Mouse (Mus musculus) layer of hippocampus, adult 9-11 months (tissue): ENCODE results near the gene Spsb3.

Experiments
- DNase-seq: peaks from one replicate; pipeline ENCODE4 v3.0.0; 2022

The Spsb3 gene

GRCm38 (mm10) chr17:24886134-24886931 is at the start of gene Spsb3, which contains the start of gene Nubp2:
TSS of gene Spsb3 (plus strand) at chr17:24886643.
TSS of gene Nubp2 (minus strand) at chr17:24886349.
- peak; percentile 100 for DNase-seq

- DNase-seq: no peak
These were observed 46.6 kb upstream of the Spsb3 start, which contains the start of gene Hagh for GRCm38 (mm10) chr17:24839842-24840241. TSS of gene Hagh (plus strand) at chr17:24840143.

GRCm38 (mm10) chr17:24840341-24840740 is 46.1 kb upstream of the Spsb3 start:
- DNase-seq: no peak

GRCm38 (mm10) chr17:24841133-24841532 is 45.3 kb upstream of the Spsb3 start:
- DNase-seq: no peak

GRCm38 (mm10) chr17:24842631-24843030 is 43.8 kb upstream of the Spsb3 start:
- no peak for DNase-seq

- DNase-seq: no peak
These were observed 41.9 kb upstream of the Spsb3 start for GRCm38 (mm10) chr17:24844525-24844924.

- DNase-seq: no peak
These were observed 39.1 kb upstream of the Spsb3 start for GRCm38 (mm10) chr17:24847386-24847785.

GRCm38 (mm10) chr17:24848600-24849031 is 37.8 kb upstream of the Spsb3 start:
- no peak for DNase-seq

GRCm38 (mm10) chr17:24849733-24850064 is 36.7 kb upstream of the Spsb3 start:
- no peak for DNase-seq

GRCm38 (mm10) chr17:24850065-24850772 is 36.2 kb upstream of the Spsb3 start, which contains the start of gene Fahd1:
TSS of gene Fahd1 (minus strand) at chr17:24850364.
- peak; percentile 99 for DNase-seq

- DNase-seq: no peak
These were observed 35.7 kb upstream of the Spsb3 start for GRCm38 (mm10) chr17:24850773-24851127.

GRCm38 (mm10) chr17:24851381-24852125 is 34.9 kb upstream of the Spsb3 start:
- DNase-seq: no peak

GRCm38 (mm10) chr17:24855838-24856464 is 30.5 kb upstream of the Spsb3 start:
- no peak for DNase-seq

GRCm38 (mm10) chr17:24856589-24856988 is 29.9 kb upstream of the Spsb3 start:
- no peak for DNase-seq

- DNase-seq: no peak
These were observed 28.5 kb upstream of the Spsb3 start for GRCm38 (mm10) chr17:24857831-24858470.

- DNase-seq: peak; percentile 52
These were observed 27.5 kb upstream of the Spsb3 start for GRCm38 (mm10) chr17:24858967-24859366.

GRCm38 (mm10) chr17:24860076-24860475 is 26.4 kb upstream of the Spsb3 start:
- no peak for DNase-seq

GRCm38 (mm10) chr17:24861785-24862184 is 24.7 kb upstream of the Spsb3 start:
- no peak for DNase-seq

- no peak for DNase-seq
These were observed 20.7 kb upstream of the Spsb3 start, which contains the start of gene Igfals for GRCm38 (mm10) chr17:24865776-24866175. TSS of gene Igfals (plus strand) at chr17:24865997.

- peak; percentile 61 for DNase-seq
These were observed 18.5 kb upstream of the Spsb3 start for GRCm38 (mm10) chr17:24867914-24868313.

GRCm38 (mm10) chr17:24873695-24874404 is 12.6 kb upstream of the Spsb3 start:
- DNase-seq: no peak

GRCm38 (mm10) chr17:24874405-24874745 is 12.1 kb upstream of the Spsb3 start:
- DNase-seq: no peak
